Mouse (Mus musculus): ENCODE results near the gene Map3k4.

- TF ChIP-seq POLR2AphosphoS5 (IDR thresholded peaks at IDR 0.05; ENCODE audit: insufficient replicate concordance, low read depth, low read length) (no peak), CTCF (IDR thresholded peaks at IDR 0.05; ENCODE audit: low read depth, low read length) (no peak), GATA2 (IDR thresholded peaks at IDR 0.05; ENCODE audit: borderline replicate concordance, low read depth, low read length) (no peak), GATA1 (IDR thresholded peaks at IDR 0.05; ENCODE audit: borderline replicate concordance, low read length) (no peak), TAL1 (conservative IDR thresholded peaks at IDR 0.05; ENCODE audit: low read depth, low read length) (no peak)
These were observed 45.6 kb downstream of the Map3k4 start for GRCm38 (mm10) chr17:12273032-12273431.

Measured in G1E (cell line).